ENCODE assay signal across 21 mouse cellular contexts in genomic region chr8:81743040-81743439, GRCm38 (mm10).
"Had no signal": no experiment of that assay in that cellular context is flagged by ENCODE, and none has a peak within 500 bp of the region (broad histone marks: within the 10 kb centered on the region; RNA-seq: fewer than 3 reads in every experiment).

No protein-coding gene starts in this region.

- H3K4me2 ChIP-seq: lung, embryonic 15.5 days; midbrain, embryonic 11.5 days; midbrain, embryonic 13.5 days; midbrain, embryonic 15.5 days; neural tube, embryonic 13.5 days; neural tube, embryonic 15.5 days had no signal

- ATAC-seq: liver, postnatal 0 days; lung, postnatal 0 days; midbrain, embryonic 13.5 days; midbrain, embryonic 15.5 days had no signal

- H3K9ac ChIP-seq: liver, postnatal 0 days; lung, embryonic 15.5 days; midbrain, embryonic 13.5 days; midbrain, embryonic 15.5 days; neural tube, embryonic 13.5 days; neural tube, embryonic 15.5 days had no signal

- H3K27me3 ChIP-seq: lung, embryonic 15.5 days; megakaryocyte, embryonic 14.5 days; midbrain, embryonic 13.5 days; midbrain, embryonic 15.5 days; neural tube, embryonic 13.5 days; neural tube, embryonic 15.5 days had no signal

- H3K9me3 ChIP-seq: lung, embryonic 15.5 days; megakaryocyte, embryonic 14.5 days; midbrain, embryonic 13.5 days; midbrain, embryonic 15.5 days; neural tube, embryonic 13.5 days; neural tube, embryonic 15.5 days had no signal

- H3K4me3 ChIP-seq: lung, embryonic 15.5 days; megakaryocyte, embryonic 14.5 days; midbrain, embryonic 13.5 days; midbrain, embryonic 15.5 days; neural tube, embryonic 13.5 days; neural tube, embryonic 15.5 days had no signal

- H3K27ac ChIP-seq: lung, embryonic 15.5 days; macrophage; midbrain, embryonic 13.5 days; midbrain, embryonic 15.5 days; neural tube, embryonic 13.5 days; neural tube, embryonic 15.5 days had no signal

- H3K4me1 ChIP-seq: lung, embryonic 15.5 days; midbrain, embryonic 13.5 days; midbrain, embryonic 15.5 days; neural tube, embryonic 13.5 days; neural tube, embryonic 15.5 days had no signal

- H3K36me3 ChIP-seq: lung, embryonic 15.5 days; midbrain, embryonic 13.5 days; midbrain, embryonic 15.5 days; neural tube, embryonic 13.5 days; neural tube, embryonic 15.5 days had no signal

- DNase-seq: liver, postnatal 0 days; lung, adult 2 months; lung, postnatal 14 days; lung, postnatal 36 days; retina, postnatal 1 day; right cerebral cortex, adult 18-20 months; right cerebral cortex, postnatal 25 days; right cerebral cortex, postnatal 4 days; spleen, adult 18-20 months; thymus, adult 18-20 months; thymus, postnatal 14 days; thymus, postnatal 36 days had no signal
